Mouse (Mus musculus) CH12.LX (cell line): Measurements from ENCODE around the gene Zfp617. TPM values are rescaled to one million over a fixed set of nuclear protein-coding genes. Genes with fewer than 3 reads are reported as not detected.
A peak's percentile ranks its signal among the peaks of the same experiment; 100 is the strongest.

Experiments
- DNase-seq: peaks from one replicate; pipeline ENCODE4 v3.0.0-alpha.2; 2013; ENCODE audit errors: extremely low read depth
- H3K27ac ChIP-seq: 2 replicates; pipeline ENCODE4 v1.5.1; 2012; ENCODE audit warnings: low read depth, mild to moderate bottlenecking, control low read depth, moderate library complexity; ENCODE audit not compliant: insufficient read depth
- H3K27me3 ChIP-seq: replicated peaks from 2 replicates; pipeline ENCODE3; 2012; ENCODE audit warnings: inconsistent platforms
- H3K36me3 ChIP-seq, 2 experiments: replicated peaks in 1 of 2; 2 replicates each; pipeline versions ENCODE3 to v1.6.1; 2012; ENCODE audit warnings: inconsistent platforms in 1 of 2, low read length in 1 of 2, mild to moderate bottlenecking in 1 of 2, mixed read lengths in 1 of 2, moderate library complexity in 1 of 2; ENCODE audit not compliant: control insufficient read depth in 1 of 2, insufficient read depth in 1 of 2
- H3K4me1 ChIP-seq, 2 experiments: 2 replicates each; pipeline ENCODE4 v1.6.1; 2012; ENCODE audit warnings: inconsistent platforms in 1 of 2, moderate library complexity in 1 of 2; ENCODE audit not compliant: insufficient read depth in 2 of 2, control insufficient read depth in 1 of 2
- H3K4me2 ChIP-seq: 2 replicates; pipeline ENCODE4 v1.6.1; 2012; ENCODE audit warnings: low read depth, mild to moderate bottlenecking, control low read depth; ENCODE audit not compliant: poor library complexity, insufficient read depth, severe bottlenecking
- H3K4me3 ChIP-seq, 3 experiments: fragments of 150-350 bp in 1 of 3; sonication (generic) in 1 of 3; replicated peaks in 1 of 3; 2 replicates each; pipeline versions ENCODE3 to v1.5.1; 2011 to 2012; ENCODE audit warnings: low read depth in 2 of 3, low read length in 2 of 3, mild to moderate bottlenecking in 2 of 3, moderate library complexity in 2 of 3, control low read depth in 1 of 3, improper control_type of control experiment in 1 of 3, inconsistent platforms in 1 of 3, mixed read lengths in 1 of 3; ENCODE audit not compliant: poor library complexity in 1 of 3
- H3K79me2 ChIP-seq: replicated peaks from 2 replicates; pipeline ENCODE4 v1.6.1; 2012; ENCODE audit warnings: mild to moderate bottlenecking, moderate library complexity; ENCODE audit not compliant: control insufficient read depth, poor library complexity, insufficient read depth, severe bottlenecking; ENCODE audit errors: extremely low read depth
- H3K9ac ChIP-seq: 2 replicates; pipeline ENCODE4 v1.6.1; 2012; ENCODE audit warnings: low read depth, mild to moderate bottlenecking, control low read depth, moderate library complexity; ENCODE audit not compliant: insufficient read depth
- H3K9me3 ChIP-seq: replicated peaks from 2 replicates; pipeline ENCODE3; 2012; ENCODE audit warnings: low read length, inconsistent platforms, mixed read lengths
- BHLHE40 ChIP-seq: IDR thresholded peaks from 2 replicates; pipeline ENCODE4 v1.6.1; 2011; ENCODE audit warnings: mild to moderate bottlenecking, low read depth, low read length, improper control_type of control experiment
- CHD1 ChIP-seq: IDR thresholded peaks from 2 replicates; pipeline ENCODE4 v1.6.1; 2012; ENCODE audit warnings: low read depth, low read length, improper control_type of control experiment, inconsistent platforms
- CHD2 ChIP-seq: IDR thresholded peaks from 2 replicates; pipeline ENCODE4 v1.6.1; 2011; ENCODE audit warnings: low read length, improper control_type of control experiment
- CTCF ChIP-seq, 2 experiments: IDR thresholded peaks in 1 of 2; conservative IDR thresholded peaks in 1 of 2; 2 replicates each; pipeline ENCODE4 v1.5.1; 2011 to 2012; ENCODE audit warnings: low read depth in 2 of 2, low read length in 2 of 2, improper control_type of control experiment in 1 of 2, inconsistent platforms in 1 of 2, mild to moderate bottlenecking in 1 of 2, moderate library complexity in 1 of 2
- E2F4 ChIP-seq: IDR thresholded peaks from 2 replicates; pipeline ENCODE4 v1.6.1; 2011; ENCODE audit warnings: low read depth, low read length, improper control_type of control experiment; ENCODE audit not compliant: insufficient replicate concordance
- ELF1 ChIP-seq: IDR thresholded peaks from 2 replicates; pipeline ENCODE4 v1.6.1; 2014; ENCODE audit warnings: low read depth, mild to moderate bottlenecking, inconsistent platforms, low read length, improper control_type of control experiment
- ETS1 ChIP-seq: conservative IDR thresholded peaks from 2 replicates; pipeline ENCODE4 v1.6.1; 2012; ENCODE audit warnings: low read depth, mild to moderate bottlenecking, inconsistent platforms, low read length, improper control_type of control experiment, moderate library complexity
- GABPA ChIP-seq: IDR thresholded peaks from 2 replicates; pipeline ENCODE4 v1.6.1; 2012; ENCODE audit warnings: low read depth, low read length, improper control_type of control experiment, inconsistent platforms; ENCODE audit not compliant: insufficient replicate concordance
- HCFC1 ChIP-seq: IDR thresholded peaks from 2 replicates; pipeline ENCODE4 v1.6.1; 2012; ENCODE audit warnings: low read depth, mild to moderate bottlenecking, inconsistent platforms, low read length, improper control_type of control experiment
- IRF4 ChIP-seq: IDR thresholded peaks from 2 replicates; pipeline ENCODE4 v1.6.1; 2014; ENCODE audit warnings: low read depth, mild to moderate bottlenecking, inconsistent platforms, low read length, improper control_type of control experiment
- JUND ChIP-seq: conservative IDR thresholded peaks from 2 replicates; pipeline ENCODE4 v1.6.1; 2011; ENCODE audit warnings: low read depth, low read length, improper control_type of control experiment
- KAT2A ChIP-seq: IDR thresholded peaks from 2 replicates; pipeline ENCODE4 v1.6.1; 2012; ENCODE audit warnings: low read length, improper control_type of control experiment, inconsistent platforms; ENCODE audit not compliant: insufficient replicate concordance
- MAFK ChIP-seq: IDR thresholded peaks from 2 replicates; pipeline ENCODE4 v1.6.1; 2011; ENCODE audit warnings: low read length, improper control_type of control experiment; ENCODE audit not compliant: insufficient replicate concordance
- MAX ChIP-seq: IDR thresholded peaks from 2 replicates; pipeline ENCODE4 v1.6.1; 2011; ENCODE audit warnings: low read length, improper control_type of control experiment
- MAZ ChIP-seq: IDR thresholded peaks from 2 replicates; pipeline ENCODE4 v1.6.1; 2012; ENCODE audit warnings: low read depth, mild to moderate bottlenecking, inconsistent platforms, low read length, improper control_type of control experiment, moderate library complexity
- MEF2A ChIP-seq: IDR thresholded peaks from 2 replicates; pipeline ENCODE4 v1.6.1; 2014; ENCODE audit warnings: low read depth, mild to moderate bottlenecking, inconsistent platforms, low read length, improper control_type of control experiment, borderline replicate concordance
- MXI1 ChIP-seq: IDR thresholded peaks from 2 replicates; pipeline ENCODE4 v1.6.1; 2011; ENCODE audit warnings: mild to moderate bottlenecking, low read depth, low read length, improper control_type of control experiment
- MYC ChIP-seq: IDR thresholded peaks from 2 replicates; pipeline ENCODE4 v1.6.1; 2011; ENCODE audit warnings: low read depth, mild to moderate bottlenecking, improper control_type of control experiment, low read length
- NELFE ChIP-seq: IDR thresholded peaks from 2 replicates; pipeline ENCODE4 v1.6.1; 2011; ENCODE audit warnings: low read depth, low read length, improper control_type of control experiment
- NRF1 ChIP-seq: IDR thresholded peaks from 2 replicates; pipeline ENCODE4 v1.6.1; 2014; ENCODE audit warnings: low read depth, mild to moderate bottlenecking, inconsistent platforms, low read length, improper control_type of control experiment, moderate library complexity
- PAX5 ChIP-seq: IDR thresholded peaks from 2 replicates; pipeline ENCODE4 v1.6.1; 2012; ENCODE audit warnings: low read length, inconsistent platforms, mixed read lengths
- POLR2A ChIP-seq: IDR thresholded peaks from 2 replicates; pipeline ENCODE4 v1.6.1; 2011; ENCODE audit warnings: low read depth, mild to moderate bottlenecking, improper control_type of control experiment, low read length
- POLR2AphosphoS2 ChIP-seq: IDR thresholded peaks from 2 replicates; pipeline ENCODE4 v1.6.1; 2011; ENCODE audit warnings: low read depth, low read length, improper control_type of control experiment
- RAD21 ChIP-seq: IDR thresholded peaks from 2 replicates; pipeline ENCODE4 v1.6.1; 2011; ENCODE audit warnings: low read depth, mild to moderate bottlenecking, low read length, improper control_type of control experiment, moderate library complexity
- RCOR1 ChIP-seq: conservative IDR thresholded peaks from 2 replicates; pipeline ENCODE4 v1.6.1; 2012; ENCODE audit warnings: low read depth, mild to moderate bottlenecking, inconsistent platforms, low read length, improper control_type of control experiment
- SIN3A ChIP-seq: IDR thresholded peaks from 2 replicates; pipeline ENCODE4 v1.6.1; 2012; ENCODE audit warnings: low read length, improper control_type of control experiment, inconsistent platforms
- SMC3 ChIP-seq: IDR thresholded peaks from 2 replicates; pipeline ENCODE4 v1.6.1; 2011; ENCODE audit warnings: low read depth, low read length, improper control_type of control experiment
- TBP ChIP-seq: conservative IDR thresholded peaks from 2 replicates; pipeline ENCODE4 v1.6.1; 2011; ENCODE audit warnings: low read depth, low read length, improper control_type of control experiment
- TCF12 ChIP-seq: IDR thresholded peaks from 2 replicates; pipeline ENCODE4 v1.6.1; 2014; ENCODE audit warnings: low read depth, mild to moderate bottlenecking, inconsistent platforms, low read length, improper control_type of control experiment
- UBTF ChIP-seq: IDR thresholded peaks from 2 replicates; pipeline ENCODE4 v1.6.1; 2012; ENCODE audit warnings: low read depth, mild to moderate bottlenecking, inconsistent platforms, low read length, improper control_type of control experiment, moderate library complexity
- USF2 ChIP-seq: conservative IDR thresholded peaks from 2 replicates; pipeline ENCODE4 v1.6.1; 2011; ENCODE audit warnings: low read depth, low read length, improper control_type of control experiment
- ZC3H11A ChIP-seq: IDR thresholded peaks from 2 replicates; pipeline ENCODE4 v1.6.1; 2012; ENCODE audit warnings: low read depth, mild to moderate bottlenecking, inconsistent platforms, low read length, improper control_type of control experiment
- ZMIZ1 ChIP-seq: IDR thresholded peaks from 2 replicates; pipeline ENCODE4 v1.6.1; 2012; ENCODE audit warnings: low read depth, mild to moderate bottlenecking, inconsistent platforms, low read length, improper control_type of control experiment
- ZNF384 ChIP-seq: IDR thresholded peaks from 2 replicates; pipeline ENCODE4 v1.6.1; 2012; ENCODE audit warnings: low read depth, low read length, improper control_type of control experiment, inconsistent platforms
- dilution Hi-C: fragments of 300-500 bp; cut with MboI; formaldehyde crosslinking; loops from 2 replicates; pipeline ENCODE4 v1.14.3; 2020; ENCODE audit warnings: low sequenced_read_pairs; ENCODE audit not compliant: extremely low pct_unique_long_range_greater_than_20kb, extremely low pct_ligation_motif_present
- in situ Hi-C: fragments of 300-500 bp; cut with MboI; formaldehyde crosslinking; loops from 3 replicates; pipeline ENCODE4 v1.14.3; 2019; ENCODE audit warnings: low sequenced_read_pairs, low pct_ligation_motif_present, low pct_unique_long_range_greater_than_20kb, mixed read lengths
- polyA plus RNA-seq: library from polyadenylated mRNA; unstranded; fragments of >175 nt; gene quantifications from 2 replicates; pipeline ENCODE4 v1.2.1, GENCODE M21; 2012; ENCODE audit warnings: low read depth; ENCODE audit not compliant: insufficient read length
- total RNA-seq, 2 experiments: library from RNA; depleted of rRNA; stranded (reverse); fragments of 300-350 nt in 1 of 2; fragments of >200 nt in 1 of 2; gene quantifications; 2 replicates each; pipeline ENCODE4 v1.2.3; 2012 to 2014

Zfp617 gene
- total RNA-seq (2012; rRNA removed), result 9.5 and 10.7 TPM in 2 replicates
- total RNA-seq (2014; rRNA removed), result 24.9 and 30.3 TPM in 2 replicates
- 8.6 and 14.7 TPM in 2 replicates for polyA plus RNA-seq

DNA sequence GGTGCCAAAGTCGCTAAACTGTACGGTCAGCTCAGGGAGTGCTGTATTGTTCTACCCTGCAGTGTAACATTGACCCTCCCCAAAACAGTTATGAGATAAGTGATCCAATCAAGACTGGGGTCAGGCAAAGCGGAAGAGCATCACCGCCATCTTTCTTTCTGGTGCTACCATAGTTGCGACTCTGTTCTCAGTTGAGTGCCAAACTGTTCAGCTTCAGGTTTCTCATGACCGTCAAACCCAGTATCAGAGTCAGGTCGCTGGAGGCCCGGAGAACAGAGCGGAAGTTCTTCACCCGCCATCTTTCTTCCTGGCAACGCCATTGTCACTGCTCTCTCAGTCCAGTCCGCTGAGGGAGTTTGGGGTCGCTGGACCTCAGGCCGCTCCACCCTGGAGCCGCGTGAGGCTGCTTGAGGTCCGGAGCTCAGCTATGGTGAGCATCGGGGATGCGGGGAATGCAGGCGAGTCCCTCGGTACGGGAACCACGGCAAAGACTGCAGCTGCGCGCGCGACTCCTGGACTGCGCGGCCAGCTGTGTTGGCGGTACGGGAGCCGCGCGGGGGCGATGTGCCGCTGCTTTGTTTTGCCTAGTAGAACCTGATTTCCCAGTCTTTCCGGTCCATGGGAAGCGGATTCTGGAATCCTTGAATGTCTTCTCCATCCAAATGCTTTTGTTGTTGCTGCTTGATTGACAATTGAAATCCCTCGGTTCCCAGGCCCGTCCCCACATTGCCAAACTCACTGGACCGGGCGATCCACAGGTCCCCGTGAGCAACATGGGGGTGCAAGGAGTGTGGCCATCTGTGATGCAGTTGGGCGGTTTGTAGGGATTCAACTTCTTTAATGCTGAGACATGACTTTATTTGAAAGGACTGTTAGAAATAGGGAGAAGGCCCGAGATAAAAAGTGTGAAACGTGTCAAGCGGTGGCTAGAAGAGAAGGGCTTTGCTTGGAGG, at the start of gene Zfp617, which contains the start of gene Zfp882:
Gene Zfp617 (plus strand): TSS at position 327 of the 953 bp plus-strand sequence.
Gene Zfp882 (plus strand): TSS at position 300 of the 953 bp plus-strand sequence.
- Histone ChIP-seq H3K79me2 (peaks cover 3% of the 10 kb centered on the region; the same call in 1 of the 2 replicates), H3K36me3 (peaks cover 0 to 12% of the 10 kb centered on the region in 2 experiments), H3K4me1 (peaks cover 0 to 9% of the 10 kb centered on the region in 2 experiments; a peak in 1 of 4 replicates), H3K27me3 (no peaks in the 10 kb centered on the region), H3K4me3 (peak within 1 kb of the TSS; percentile 76 to 95 (median 87)), H3K4me2 (peak within 1 kb of the TSS; percentile 69), H3K9me3 (no peaks in the 10 kb centered on the region), H3K9ac (peak within 1 kb of the TSS; percentile 93), H3K27ac (peak within 1 kb of the TSS; percentile 87)
- TF ChIP-seq HCFC1 (peak; percentile 90), TBP (0 out of 2 replicates have a peak, but pooled peaks have one; percentile 39), BHLHE40 (no peak), ETS1 (no peak), MXI1 (peak; percentile 66), RAD21 (peak; percentile 58), CHD1 (no peak; the same call in 1 of the 2 replicates), KAT2A (peak; percentile 89; the same call in 1 of the 2 replicates), MEF2A (peak; percentile 10; the same call in 1 of the 2 replicates), MAX (peak; percentile 64; the same call in 1 of the 2 replicates), ELF1 (peak; percentile 34), USF2 (no peak), ZMIZ1 (no peak; the same call in none of the 2 replicates), PAX5 (no peak), POLR2A (peak; percentile 68; the same call in 1 of the 2 replicates), MAZ (0 out of 2 replicates have a peak, but pooled peaks have one; percentile 30), SMC3 (peak; percentile 60), SIN3A (peak; percentile 66), TCF12 (0 out of 2 replicates have a peak, but pooled peaks have one; percentile 37), NELFE (0 out of 2 replicates have a peak, but pooled peaks have one; percentile 52), JUND (peak; percentile 13; the same call in 1 of the 2 replicates), NRF1 (peak; percentile 82), E2F4 (0 out of 2 replicates have a peak, but pooled peaks have one; percentile 28), POLR2AphosphoS2 (peak; percentile 34; the same call in 1 of the 2 replicates), ZNF384 (0 out of 2 replicates have a peak, but pooled peaks have one; percentile 17), ZC3H11A (no peak), MAFK (no peak), UBTF (peak; percentile 99), CTCF (conservative IDR thresholded peaks at IDR 0.05 in 1 of 2, IDR thresholded peaks at IDR 0.05 in 1 of 2; ENCODE audit: low read depth in 2 of 2, low read length in 2 of 2) (peak in 1 of 2 experiments; percentile 74; a peak in 2 of 4 replicates), GABPA (no peak), RCOR1 (peak; percentile 92), CHD2 (peak; percentile 73), IRF4 (peak; percentile 47; the same call in 1 of the 2 replicates), MYC (peak; percentile 52; the same call in 1 of the 2 replicates)
- in situ Hi-C loops (loop anchor here (5.0 kb wide), 1 partner anchor 79 kb away; no protein-coding TSS in a partner anchor), dilution Hi-C loops (no loop called here)
- DNase-seq, result peak; percentile 94
